Mouse (Mus musculus): ENCODE measurements around the gene Slc12a6.

- TF ChIP-seq CTCF (IDR thresholded peaks at IDR 0.05; ENCODE audit: control insufficient read depth, insufficient read depth, insufficient read length) (no peak), USF1 (IDR thresholded peaks at IDR 0.05; ENCODE audit: low read depth) (no peak), MYOD1 (IDR thresholded peaks at IDR 0.05; ENCODE audit: control insufficient read depth, insufficient read length, low read depth) (no peak), MAX (IDR thresholded peaks at IDR 0.05) (no peak)
These were observed 53.3 kb downstream of the Slc12a6 start for GRCm38 (mm10) chr2:112318905-112319304.

All from C2C12 (cell line).